Mouse (Mus musculus): ENCODE data around the gene Pold2.
A peak's percentile ranks its signal among the peaks of the same experiment; 100 is the strongest.
"Not testable (repeated sequence)": the region's sequence is repeated elsewhere in the genome, so short reads cannot be mapped to it uniquely, and the experiment has no call there.

Pold2 gene

GRCm38 (mm10) chr11:5897839-5898238 is 19.7 kb upstream of the Pold2 start:
- DNase-seq = no peak

GRCm38 (mm10) chr11:5897230-5897629 is 19.1 kb upstream of the Pold2 start:
- DNase-seq = no peak

DNA sequence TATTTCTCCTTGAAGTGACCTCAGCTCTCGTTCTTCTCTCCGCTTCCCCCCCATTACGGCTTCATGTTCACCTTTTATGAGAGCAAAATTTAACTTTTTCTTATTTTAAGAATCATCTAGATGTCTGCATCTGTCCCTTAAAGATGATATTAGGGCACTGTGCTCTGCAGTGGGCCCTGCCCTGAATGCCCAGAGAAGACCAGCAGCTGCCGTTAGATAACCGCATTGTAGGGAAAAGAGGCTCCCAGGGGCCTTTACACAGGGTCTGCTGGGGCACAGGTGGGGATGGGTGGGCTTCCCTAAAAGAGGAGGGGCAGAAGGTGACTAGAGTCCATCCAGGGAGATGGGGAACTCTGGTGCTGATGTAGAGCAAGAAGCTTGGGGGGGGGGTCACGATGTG is 15.7 kb upstream of the Pold2 start:
- DNase-seq = no peak

DNA sequence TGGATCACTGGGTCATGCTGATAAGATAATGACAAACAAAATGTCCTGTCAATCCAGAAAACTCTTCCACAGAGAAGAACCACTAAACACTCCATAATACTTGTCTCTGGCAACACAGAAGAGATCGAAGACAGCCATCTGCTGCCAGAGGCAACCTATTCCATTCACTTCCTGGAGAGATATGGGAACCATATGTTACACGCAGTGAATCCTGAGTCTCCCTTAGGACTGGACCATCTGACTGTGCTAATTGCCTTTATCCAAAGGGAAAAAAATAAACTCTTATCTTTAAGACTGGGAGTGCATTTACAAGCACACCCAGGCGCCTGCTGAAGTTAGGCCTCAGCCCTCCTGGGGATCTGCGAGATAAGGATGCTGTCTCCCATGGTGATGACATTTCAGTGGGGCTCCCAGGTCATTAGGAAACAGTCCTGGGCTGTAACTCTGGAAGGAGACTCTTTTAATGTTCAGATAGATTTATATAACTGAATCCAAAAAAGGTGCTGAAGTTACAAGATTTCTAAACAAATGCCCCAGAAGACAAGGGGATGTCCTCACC is 14.8 kb upstream of the Pold2 start:
- no peak for DNase-seq

DNA sequence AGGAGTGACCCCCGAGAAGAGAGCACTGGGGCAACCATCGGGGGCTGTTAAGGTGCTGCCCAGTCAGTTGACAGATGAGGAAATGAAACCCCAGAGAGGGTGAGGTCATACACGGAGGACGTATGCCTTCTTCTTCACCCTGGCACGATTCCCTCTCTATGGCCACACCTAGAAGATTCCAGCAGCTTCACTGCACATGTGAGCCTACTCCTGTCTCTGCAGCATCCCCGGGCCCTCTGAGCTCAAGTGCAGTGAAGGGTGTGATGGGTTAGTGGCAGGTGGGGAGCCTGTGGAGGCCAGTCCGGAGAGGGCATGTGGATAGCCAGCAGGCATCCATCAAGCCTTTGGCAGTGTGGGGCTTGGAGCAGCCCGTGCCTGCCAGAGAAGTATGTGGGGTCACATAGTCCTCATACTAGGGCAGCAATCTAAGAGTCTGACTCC is 14.1 kb upstream of the Pold2 start:
- DNase-seq = no peak

DNA sequence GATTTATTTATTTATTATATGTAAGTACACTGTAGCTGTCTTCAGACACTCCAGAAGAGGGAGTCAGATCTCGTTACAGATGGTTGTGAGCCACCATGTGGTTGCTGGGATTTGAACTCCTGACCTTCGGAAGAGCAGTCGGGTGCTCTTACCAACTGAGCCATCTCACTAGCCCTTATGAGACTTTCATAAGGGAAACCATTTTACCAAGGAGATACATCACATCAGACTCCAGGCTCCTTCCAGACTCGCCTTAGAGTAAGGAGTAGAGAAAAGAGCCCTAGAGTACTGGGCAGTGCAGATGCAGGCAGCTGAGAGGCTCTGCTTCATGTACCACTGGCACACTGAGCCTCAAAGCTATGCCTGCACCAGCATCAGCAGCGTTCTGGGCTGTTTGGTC is 10.5 kb upstream of the Pold2 start:
- DNase-seq = not testable (repeated sequence)

DNA sequence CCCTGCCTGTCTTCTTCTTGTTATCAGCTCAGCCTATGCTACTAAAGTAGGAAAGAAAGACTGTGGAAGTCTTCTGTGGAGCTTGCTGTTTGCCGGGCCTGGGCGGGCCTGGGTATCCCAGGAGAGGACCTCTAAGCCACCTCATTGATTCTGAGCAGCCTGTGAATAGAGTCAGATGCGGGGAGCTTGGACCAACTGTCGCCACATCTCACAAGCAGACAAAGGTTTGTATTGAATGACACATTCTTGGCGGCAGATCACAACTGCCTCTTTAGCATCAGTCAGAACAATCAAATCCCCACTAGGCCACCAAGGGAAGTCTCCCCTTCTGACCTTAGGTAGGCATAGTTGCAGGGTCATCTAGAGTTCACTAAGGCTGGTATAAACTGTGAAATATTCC is 9.2 kb upstream of the Pold2 start:
- DNase-seq = no peak

GRCm38 (mm10) chr11:5886187-5886586 is 8.1 kb upstream of the Pold2 start:
- peak; percentile 58 for DNase-seq

DNA sequence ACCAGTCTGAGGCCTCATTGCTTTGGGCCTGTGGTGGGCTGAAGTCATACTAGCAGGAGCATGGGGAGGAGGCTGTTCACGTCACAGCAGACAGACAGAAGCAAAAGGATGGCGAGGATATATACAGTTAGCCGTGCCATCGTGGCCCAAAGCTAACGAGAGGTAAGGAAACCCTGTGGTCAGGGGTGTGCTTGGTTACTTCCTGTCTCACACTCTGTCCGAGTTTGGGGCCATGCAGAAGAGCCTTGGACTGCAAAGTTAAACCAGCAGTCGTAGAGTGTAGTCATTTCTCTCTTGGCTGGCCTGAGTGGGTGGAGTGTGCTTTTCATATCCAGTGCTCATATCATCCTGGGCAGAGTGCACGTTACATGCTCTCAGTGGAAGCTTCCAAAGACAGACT is 4.4 kb upstream of the Pold2 start:
- DNase-seq = no peak

DNA sequence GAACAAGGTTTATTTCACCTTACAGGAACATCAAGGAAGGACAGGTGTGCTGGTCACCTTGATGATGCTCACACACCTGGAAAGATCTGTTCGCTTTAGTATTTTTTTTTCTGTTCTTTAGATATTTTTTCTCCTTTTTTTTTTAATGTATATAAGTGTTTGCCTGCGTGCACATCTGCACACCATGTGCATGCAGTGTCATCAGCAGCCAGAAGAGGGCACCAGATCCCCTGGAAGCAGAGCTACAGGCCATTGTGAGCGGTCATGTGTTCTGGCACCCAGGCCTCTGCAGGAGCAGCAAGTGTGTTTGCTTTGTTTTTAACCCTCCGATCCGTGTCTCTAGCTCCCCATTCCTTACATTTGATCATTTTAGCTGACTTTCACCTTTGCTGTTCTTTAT is 1.8 kb upstream of the Pold2 start:
- peak; percentile 36 for DNase-seq

GRCm38 (mm10) chr11:5878661-5879060 is 569 bp upstream of the Pold2 start:
- no peak for DNase-seq

GRCm38 (mm10) chr11:5877421-5877820 is 671 bp downstream of the Pold2 start:
- no peak for DNase-seq

DNA sequence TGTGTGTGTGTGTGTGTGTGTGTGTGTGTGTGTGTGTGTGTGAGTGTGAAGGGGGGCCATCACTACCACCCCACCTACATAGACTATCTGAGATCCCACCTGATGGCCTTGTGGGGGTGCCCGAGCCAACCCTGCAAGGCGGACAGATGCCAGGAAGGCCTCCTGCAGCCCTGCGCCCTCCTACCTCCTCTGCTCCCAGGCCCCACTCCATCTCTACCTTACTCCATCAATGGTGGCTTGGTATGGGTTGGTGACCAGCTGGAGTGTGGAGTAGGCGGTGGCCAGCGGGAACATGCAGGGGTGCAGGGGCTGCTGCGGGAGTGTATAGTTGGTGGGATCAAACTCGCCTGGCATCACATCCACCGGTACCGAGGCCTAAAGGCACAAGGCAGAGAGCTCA is 4.9 kb downstream of the Pold2 start:
- DNase-seq = no peak

DNA sequence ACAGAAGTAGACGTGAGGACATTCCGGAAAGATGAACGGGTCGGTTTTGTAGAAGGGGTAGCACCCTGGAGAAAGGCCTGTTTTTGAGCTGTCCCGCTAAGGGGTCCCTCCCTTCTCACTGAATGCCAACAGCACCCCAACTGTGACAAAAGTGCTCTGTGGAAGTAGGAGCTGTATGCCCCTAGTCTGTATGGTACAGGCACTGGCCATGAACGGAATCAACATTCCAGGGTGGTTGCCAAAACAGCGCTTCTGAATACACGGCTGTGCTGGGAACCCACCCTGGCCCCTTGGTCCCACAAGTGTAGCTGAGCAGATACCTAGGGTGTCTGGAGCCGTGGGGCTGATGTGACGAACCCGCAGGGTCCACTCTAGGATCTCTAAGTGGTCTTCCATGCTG is 5.4 kb downstream of the Pold2 start:
- DNase-seq = no peak

GRCm38 (mm10) chr11:5870069-5870468 is 8.0 kb downstream of the Pold2 start:
- no peak for DNase-seq

GRCm38 (mm10) chr11:5869331-5869730 is 8.8 kb downstream of the Pold2 start:
- DNase-seq = no peak

GRCm38 (mm10) chr11:5868324-5868723 is 9.8 kb downstream of the Pold2 start:
- DNase-seq = no peak

DNA sequence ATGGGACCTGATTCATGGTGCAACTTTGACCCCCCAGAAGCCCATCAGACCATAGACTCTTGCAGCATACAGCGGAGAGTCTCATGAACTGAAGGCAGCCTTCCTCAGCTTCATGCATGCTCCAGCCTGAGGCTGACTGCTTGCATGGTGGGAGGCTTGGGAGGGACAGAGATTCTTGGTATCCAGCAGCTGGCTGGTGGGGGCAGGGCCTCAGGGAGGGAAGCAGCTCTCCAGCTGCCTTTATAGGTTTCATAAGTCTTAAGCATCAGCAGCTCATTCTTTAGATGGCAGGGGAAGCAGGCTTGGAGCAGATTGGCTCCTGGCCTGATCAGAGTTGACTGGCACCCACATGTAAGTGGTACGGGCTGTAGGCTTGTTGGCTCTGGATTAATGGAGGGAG is 10.9 kb downstream of the Pold2 start:
- DNase-seq = no peak

GRCm38 (mm10) chr11:5862394-5863105 is 15.5 kb downstream of the Pold2 start:
- no peak for DNase-seq

GRCm38 (mm10) chr11:5861678-5862393 is 16.3 kb downstream of the Pold2 start, which contains the start of gene Aebp1:
TSS of gene Aebp1 (plus strand) at chr11:5861947.
- no peak for DNase-seq

- no peak for DNase-seq
Observed at GRCm38 (mm10) chr11:5860639-5861038, 17.5 kb downstream of the Pold2 start.

DNA sequence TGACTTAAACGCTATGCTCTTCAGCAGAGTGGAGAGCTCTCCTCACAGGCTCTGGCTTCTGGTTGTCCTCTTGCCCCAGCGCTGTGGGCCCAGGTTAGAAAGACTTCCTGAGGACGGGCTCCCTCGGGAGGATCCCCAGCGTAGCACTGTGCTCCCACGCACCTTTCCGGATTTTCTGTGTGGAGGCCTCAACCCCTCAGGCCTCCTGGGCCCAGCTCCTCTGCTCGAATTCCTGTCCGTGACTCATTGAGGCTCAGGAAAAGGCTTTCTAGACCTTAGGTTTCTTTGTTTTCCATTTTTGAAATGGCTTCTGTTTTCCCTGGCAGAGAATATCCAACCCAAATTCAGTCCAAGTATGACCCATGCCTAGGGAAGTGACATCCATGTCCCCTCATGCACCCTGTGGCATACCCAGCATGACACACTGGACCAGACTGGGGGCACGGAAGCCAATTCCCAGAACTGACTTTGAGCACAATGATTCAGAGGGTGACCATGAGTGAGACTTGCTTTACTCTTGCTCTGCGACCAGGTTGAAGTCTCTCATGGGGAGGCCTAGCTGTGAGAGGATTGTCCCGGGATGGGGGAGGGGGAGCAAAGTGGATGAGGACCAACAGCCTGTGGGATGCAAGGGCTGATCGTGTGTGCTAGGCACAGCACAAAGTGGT is 18.1 kb downstream of the Pold2 start:
- no peak for DNase-seq

DNA sequence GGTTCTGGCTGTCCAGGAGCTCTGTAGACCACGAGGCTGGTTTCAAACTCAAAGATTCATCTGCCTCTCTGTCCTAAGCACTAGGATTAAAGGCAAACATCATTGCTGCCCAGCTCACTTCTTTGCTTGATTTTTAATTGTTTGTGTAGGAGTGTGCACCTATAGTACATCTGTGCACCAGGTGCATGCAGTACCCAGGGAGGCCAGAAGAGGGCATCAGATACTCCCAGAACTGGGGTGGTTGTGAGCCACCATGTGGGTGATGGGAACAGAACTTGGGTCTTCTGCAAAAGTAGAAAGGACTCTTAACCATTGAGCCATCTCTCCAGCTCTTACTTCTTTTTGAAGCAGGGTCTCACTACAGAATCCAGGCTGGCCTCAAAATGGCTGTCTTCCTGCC is 19.4 kb downstream of the Pold2 start:
- DNase-seq = no peak

All from right cerebral cortex, adult 18-20 months (tissue).